Mouse (Mus musculus) limb, embryonic 12.5 days (tissue): Measurements from ENCODE around the gene Ccdc93. TPM values are rescaled to one million over a fixed set of nuclear protein-coding genes. Genes with fewer than 3 reads are reported as not detected.

ENCODE experiments used
- ATAC-seq: fragments of 200-750 bp; cut with Nextera tagmentation; 2 replicates; pipeline ENCODE4 v1.8.0; 2017; ENCODE audit warnings: low read depth, moderate TSS enrichment; ENCODE audit not compliant: insufficient number of reproducible peaks, insufficient read depth, low FRiP score, low TSS enrichment
- H3K27ac ChIP-seq: fragments of 300-500 bp; sonication (generic); 2 replicates; pipeline ENCODE4 v1.5.1; 2016; ENCODE audit warnings: mild to moderate bottlenecking, moderate library complexity
- H3K27me3 ChIP-seq: fragments of 300-500 bp; sonication (generic); 2 replicates; pipeline ENCODE4 v1.6.1; 2016; ENCODE audit warnings: mild to moderate bottlenecking, moderate library complexity
- H3K36me3 ChIP-seq: fragments of 300-500 bp; sonication (generic); 2 replicates; pipeline ENCODE4 v1.6.1; 2016; ENCODE audit warnings: mild to moderate bottlenecking, moderate library complexity
- H3K4me1 ChIP-seq: fragments of 300-500 bp; sonication (generic); replicated peaks from 2 replicates; pipeline ENCODE4 v1.6.1; 2016
- H3K4me2 ChIP-seq: fragments of 300-500 bp; sonication (generic); 2 replicates; pipeline ENCODE4 v1.6.1; 2016; ENCODE audit warnings: mild to moderate bottlenecking, moderate library complexity
- H3K4me3 ChIP-seq: fragments of 300-500 bp; sonication (generic); replicated peaks from 2 replicates; pipeline ENCODE4 v1.5.1; 2016; ENCODE audit warnings: mild to moderate bottlenecking
- H3K9ac ChIP-seq: fragments of 300-500 bp; sonication (generic); replicated peaks from 2 replicates; pipeline ENCODE4 v1.6.1; 2016; ENCODE audit warnings: mild to moderate bottlenecking, moderate library complexity
- H3K9me3 ChIP-seq: fragments of 300-500 bp; sonication (generic); 2 replicates; pipeline ENCODE4 v1.6.1; 2016; ENCODE audit warnings: mild to moderate bottlenecking, moderate library complexity
- WGBS: fragments of 180-500 bp; shearing (Covaris S2); methylation state at CpG from one replicate; pipeline ENCODE4 v1.1.7; 2016; 5-methylcytosine and 5-hydroxymethylcytosine counted together
- polyA plus RNA-seq: library from polyadenylated mRNA; unstranded; fragments of >200 nt; fragmentation: Nextera tagmentation; extraction: Ambion mirVana; gene quantifications from 2 replicates; pipeline ENCODE4 v1.2.1, GENCODE M21; 2016

Gene Ccdc93
- polyA plus RNA-seq, 1 experiment from 2014 or later: 15.5 TPM

- Histone ChIP-seq H3K9me3 (no peaks in the 10 kb centered on the region), H3K27me3 (no peaks in the 10 kb centered on the region), H3K36me3 (no peaks in the 10 kb centered on the region), H3K4me1 (peaks cover 22% of the 10 kb centered on the region), H3K4me2 (no peak overlapping the region), H3K27ac (no peak overlapping the region), H3K4me3 (no peak overlapping the region), H3K9ac (no peak overlapping the region)
- no peak for ATAC-seq
- WGBS: 85% methylated on average over 4 of the region's 4 CpGs
These were observed 32.6 kb upstream of the Ccdc93 start for GRCm38 (mm10) chr1:121398231-121398630.

DNA sequence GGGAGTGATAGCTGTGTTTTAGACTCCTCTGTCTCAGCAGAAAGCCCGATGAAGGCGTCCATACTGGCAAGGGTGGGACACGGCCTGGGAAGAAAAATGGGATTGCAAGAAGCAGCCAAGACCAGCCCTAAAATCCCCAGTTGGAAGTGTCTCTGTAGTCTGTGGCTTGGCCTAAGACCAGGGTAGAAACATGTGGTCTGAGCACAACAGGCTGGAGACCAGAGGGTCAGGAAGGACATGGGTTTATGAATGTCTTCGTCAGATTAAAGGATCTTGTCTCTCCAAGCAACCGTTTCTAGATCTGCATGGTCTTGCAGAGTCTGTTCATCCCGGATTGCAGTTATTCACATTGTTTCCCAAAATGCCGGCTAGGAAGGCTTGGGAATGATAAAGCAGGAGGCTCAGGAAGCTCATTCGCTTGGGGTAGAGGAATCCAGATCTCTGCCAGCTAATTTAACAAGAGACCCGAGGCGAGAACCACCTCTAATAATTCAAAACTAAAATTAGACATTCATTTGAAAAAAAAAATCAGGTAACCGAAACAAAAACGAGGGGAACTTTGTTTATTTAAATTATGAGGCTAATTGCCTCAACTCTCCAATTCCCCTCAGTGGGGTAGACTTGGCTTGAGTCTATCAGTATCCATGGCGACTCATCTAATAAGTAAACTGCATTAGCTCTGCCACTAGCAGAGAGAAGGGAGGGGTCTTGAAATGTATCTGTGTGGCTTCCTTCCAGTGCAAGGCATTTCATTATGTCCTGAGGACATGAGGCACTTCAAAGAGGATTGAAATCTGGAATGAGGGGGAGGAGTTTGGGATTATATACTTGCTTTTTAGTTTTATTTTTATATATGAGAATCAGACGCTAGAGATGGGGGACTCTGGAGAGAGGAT lies 31.6 kb upstream of the Ccdc93 start:
- Histone ChIP-seq H3K27ac (no peak overlapping the region), H3K9me3 (no peaks in the 10 kb centered on the region), H3K36me3 (no peaks in the 10 kb centered on the region), H3K4me2 (no peak overlapping the region), H3K4me1 (peaks cover 14% of the 10 kb centered on the region), H3K9ac (no peak overlapping the region), H3K4me3 (no peak overlapping the region), H3K27me3 (no peaks in the 10 kb centered on the region)
- WGBS: 65% methylated on average over 14 of the region's 14 CpGs
- no peak for ATAC-seq

GRCm38 (mm10) chr1:121400243-121400642 lies 30.6 kb upstream of the Ccdc93 start:
- Histone ChIP-seq H3K9ac (no peak overlapping the region), H3K4me3 (no peak overlapping the region), H3K36me3 (no peaks in the 10 kb centered on the region), H3K4me2 (no peak overlapping the region), H3K9me3 (no peaks in the 10 kb centered on the region), H3K4me1 (peaks cover 5% of the 10 kb centered on the region; the same call in 1 of the 2 replicates), H3K27me3 (no peaks in the 10 kb centered on the region), H3K27ac (no peak overlapping the region)
- WGBS: 21% methylated on average over 4 of the region's 4 CpGs
- ATAC-seq: no peak

- Histone ChIP-seq H3K4me3 (no peak overlapping the region), H3K9ac (no peak overlapping the region), H3K9me3 (no peaks in the 10 kb centered on the region), H3K36me3 (no peaks in the 10 kb centered on the region), H3K4me1 (no peaks in the 10 kb centered on the region), H3K27me3 (no peaks in the 10 kb centered on the region), H3K4me2 (no peak overlapping the region), H3K27ac (no peak overlapping the region)
- WGBS: 52% methylated on average over 4 of the region's 4 CpGs
- no peak for ATAC-seq
These were observed 11.8 kb upstream of the Ccdc93 start for GRCm38 (mm10) chr1:121419084-121419483.

DNA sequence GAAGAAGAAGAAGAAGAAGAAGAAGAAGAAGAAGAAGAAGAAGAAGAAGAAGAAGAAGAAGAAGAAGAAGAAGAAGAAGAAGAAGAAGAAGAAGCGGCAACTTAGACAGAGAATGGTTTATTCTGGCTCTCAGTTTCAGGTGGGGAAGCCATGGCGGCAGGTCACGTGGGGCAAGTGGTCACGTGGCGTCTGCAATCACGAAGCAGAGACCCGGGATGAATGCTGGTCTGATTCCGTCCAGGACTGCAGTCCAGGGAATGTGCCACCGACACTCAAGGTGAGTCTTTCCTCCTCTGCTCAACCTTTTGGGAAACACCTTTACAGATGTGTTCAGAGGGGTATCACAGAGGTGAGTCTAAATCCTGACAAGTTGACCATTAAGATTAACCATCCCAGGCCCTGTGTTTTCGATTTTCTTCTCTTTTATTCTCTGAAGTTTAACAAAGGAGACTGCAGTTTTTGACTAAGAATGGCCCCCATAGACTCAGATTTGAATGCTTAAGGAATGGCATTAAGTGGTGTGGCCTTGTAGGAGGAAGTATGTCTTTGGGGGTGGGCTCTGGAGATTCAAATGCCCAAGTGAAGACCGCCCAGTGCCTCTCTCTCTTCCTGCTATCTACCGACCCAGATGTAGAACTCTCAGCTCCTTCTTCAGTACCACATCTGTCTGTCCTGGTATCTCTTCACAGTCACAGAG lies 11.1 kb upstream of the Ccdc93 start:
- Histone ChIP-seq H3K36me3 (no peaks in the 10 kb centered on the region), H3K9me3 (no peaks in the 10 kb centered on the region), H3K27ac (no peak overlapping the region), H3K4me2 (no peak overlapping the region), H3K4me3 (no peak overlapping the region), H3K27me3 (no peaks in the 10 kb centered on the region), H3K4me1 (no peaks in the 10 kb centered on the region), H3K9ac (no peak overlapping the region)
- WGBS: 84% methylated on average over 12 of the region's 12 CpGs
- ATAC-seq: no peak

- peaks cover 10% of the 10 kb centered on the region; the same call in 1 of the 2 replicates for H3K4me1 ChIP-seq
- H3K4me3 ChIP-seq: peak overlapping the region; percentile 83; the same call in 1 of the 2 replicates
- no peak for ATAC-seq
- WGBS: 29% methylated on average over 6 of the region's 6 CpGs
- no peak overlapping the region for H3K9ac ChIP-seq
- no peak overlapping the region for H3K27ac ChIP-seq
- H3K4me2 ChIP-seq: peak overlapping the region; percentile 78
- H3K9me3 ChIP-seq: no peaks in the 10 kb centered on the region
- H3K36me3 ChIP-seq: peaks cover 3% of the 10 kb centered on the region; the same call in 1 of the 2 replicates
- no peaks in the 10 kb centered on the region for H3K27me3 ChIP-seq
These were observed 489 bp upstream of the Ccdc93 start for GRCm38 (mm10) chr1:121430183-121430937.

DNA sequence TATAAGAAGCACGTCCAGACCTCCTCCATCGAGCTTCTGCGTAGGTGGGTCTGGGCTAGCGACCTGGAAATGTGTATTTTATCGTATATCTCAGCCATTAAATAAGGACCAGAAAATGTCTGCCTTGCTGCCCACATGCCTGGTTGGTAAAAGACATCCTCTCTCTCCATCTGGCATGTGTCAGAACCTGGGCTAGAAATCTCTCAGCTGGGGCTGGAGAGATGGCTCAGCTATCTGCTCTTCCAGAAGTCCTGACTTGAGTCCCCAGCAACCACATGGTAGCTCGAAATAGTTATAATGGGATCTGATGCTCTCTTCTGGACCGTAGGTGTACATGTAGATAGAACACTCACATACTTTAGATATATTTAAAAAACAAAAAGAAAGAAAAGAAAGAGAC lies 5.1 kb downstream of the Ccdc93 start:
- ATAC-seq: no peak
- H3K9me3 ChIP-seq: no peaks in the 10 kb centered on the region
- H3K4me3 ChIP-seq: no peak overlapping the region
- H3K27me3 ChIP-seq: no peaks in the 10 kb centered on the region
- H3K27ac ChIP-seq: no peak overlapping the region
- peaks cover 37% of the 10 kb centered on the region for H3K36me3 ChIP-seq
- H3K4me1 ChIP-seq: peaks cover 16% of the 10 kb centered on the region; the same call in 1 of the 2 replicates
- 90% methylated on average over 7 of the region's 7 CpGs for WGBS
- H3K9ac ChIP-seq: no peak overlapping the region
- no peak overlapping the region for H3K4me2 ChIP-seq

GRCm38 (mm10) chr1:121440535-121441381 lies 9.9 kb downstream of the Ccdc93 start:
- Histone ChIP-seq H3K4me1 (0 out of 2 replicates have a peak, but pooled peaks cover 5% of the 10 kb centered on the region), H3K27ac (no peak overlapping the region), H3K27me3 (no peaks in the 10 kb centered on the region), H3K4me3 (no peak overlapping the region), H3K9me3 (no peaks in the 10 kb centered on the region), H3K9ac (no peak overlapping the region), H3K36me3 (peaks cover 71% of the 10 kb centered on the region), H3K4me2 (no peak overlapping the region)
- WGBS: 57% methylated on average over 13 of the region's 13 CpGs
- peak; percentile 76 for ATAC-seq

- Histone ChIP-seq H3K36me3 (peaks cover 82% of the 10 kb centered on the region), H3K27me3 (no peaks in the 10 kb centered on the region), H3K4me1 (peaks cover 14% of the 10 kb centered on the region), H3K9me3 (no peaks in the 10 kb centered on the region), H3K4me3 (no peak overlapping the region), H3K9ac (no peak overlapping the region), H3K4me2 (no peak overlapping the region), H3K27ac (no peak overlapping the region)
- no peak for ATAC-seq
- WGBS: 93% methylated on average over 6 of the region's 6 CpGs
These were observed 13.3 kb downstream of the Ccdc93 start for GRCm38 (mm10) chr1:121444147-121444546.

GRCm38 (mm10) chr1:121447216-121447615 lies 16.4 kb downstream of the Ccdc93 start:
- Histone ChIP-seq H3K9me3 (no peaks in the 10 kb centered on the region), H3K36me3 (peaks cover 85% of the 10 kb centered on the region), H3K4me3 (no peak overlapping the region), H3K27ac (no peak overlapping the region), H3K4me2 (no peak overlapping the region), H3K9ac (no peak overlapping the region), H3K4me1 (peaks cover 15% of the 10 kb centered on the region), H3K27me3 (no peaks in the 10 kb centered on the region)
- 94% methylated on average over 10 of the region's 10 CpGs for WGBS
- no peak for ATAC-seq
